Mouse (Mus musculus): ENCODE results near the gene Dmpk.

GRCm38 (mm10) chr7:19085495-19085894 is 1.8 kb downstream of the Dmpk start:
- TF ChIP-seq POLR2A (IDR thresholded peaks at IDR 0.05; ENCODE audit: insufficient read length, low read depth): peak; percentile 48
- TF ChIP-seq USF1 (IDR thresholded peaks at IDR 0.05; ENCODE audit: low read depth): no peak
- TF ChIP-seq POLR2AphosphoS2 (IDR thresholded peaks at IDR 0.05; ENCODE audit: insufficient read length, low read depth): no peak
- no peak for TF ChIP-seq MAX (IDR thresholded peaks at IDR 0.05; ENCODE audit: low read depth)
- no peak for TF ChIP-seq MYOG (IDR thresholded peaks at IDR 0.05; ENCODE audit: control insufficient read depth in 1 of 3, insufficient read depth in 1 of 3, insufficient read length in 2 of 3, low read depth in 2 of 3)
- TF ChIP-seq MYOD1 (IDR thresholded peaks at IDR 0.05; ENCODE audit: control insufficient read depth in 1 of 3, insufficient read length in 2 of 3, low read depth in 2 of 3): no peak
- no peak for TF ChIP-seq E2F4 (IDR thresholded peaks at IDR 0.05; ENCODE audit: insufficient read depth)
- no peak for TF ChIP-seq TCF12 (IDR thresholded peaks at IDR 0.05; ENCODE audit: insufficient read depth, poor library complexity, severe bottlenecking)
- TF ChIP-seq REST (IDR thresholded peaks at IDR 0.05; ENCODE audit: insufficient read depth, insufficient read length): no peak
- TF ChIP-seq CEBPB (IDR thresholded peaks at IDR 0.05; ENCODE audit: insufficient read depth, poor library complexity, severe bottlenecking): no peak
- no peak for TF ChIP-seq SRF (IDR thresholded peaks at IDR 0.05; ENCODE audit: control insufficient read depth, insufficient read length, low read depth)
